9 mouse cellular contexts compared by ENCODE assay signal in the genomic region with DNA sequence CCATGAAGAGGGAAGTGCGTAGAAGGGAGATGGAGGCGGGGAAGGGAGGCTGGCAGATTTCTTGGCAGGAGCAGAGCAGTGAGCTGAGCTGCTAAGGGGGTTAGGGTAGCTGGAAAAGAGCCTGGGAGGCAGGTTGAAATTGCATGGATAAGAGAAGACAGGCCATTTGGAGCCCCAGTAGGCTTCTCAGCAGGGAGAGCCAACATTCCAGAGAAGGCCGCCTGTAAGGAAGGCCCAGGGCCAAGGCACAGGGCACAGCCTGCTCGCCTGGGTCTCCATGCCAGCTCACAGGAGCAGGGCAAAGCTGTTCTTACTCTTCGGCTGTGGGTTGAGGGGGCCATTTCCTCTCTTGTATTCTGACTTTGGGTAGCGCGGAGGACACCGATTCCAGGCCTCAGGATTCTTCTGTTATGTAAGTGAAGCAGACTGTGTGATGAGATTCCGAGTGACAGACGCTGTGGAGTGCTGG.
DNase-seq lines count a peak whose midpoint lies in the region; ATAC-seq lines count a peak whose summit lies in the region.
"Had no signal": no experiment of that assay in that cellular context is flagged by ENCODE, and none has a peak within 500 bp of the region (broad histone marks: within the 10 kb centered on the region; RNA-seq: fewer than 3 reads in every experiment).

No protein-coding gene starts in this region.

- H3K4me2 ChIP-seq in midbrain, embryonic 14.5 days (ENCODE audit: low read length) = no peak overlapping the region

- 0 out of 2 replicates have a peak, but pooled peaks cover 4% of the 10 kb centered on the region for H3K4me1 ChIP-seq in midbrain, embryonic 14.5 days (ENCODE audit: control insufficient read depth, insufficient read depth, low read length)

- WGBS in midbrain, embryonic 14.5 days = 41% methylated on average over 10 of the region's 10 CpGs

- H3K27me3 ChIP-seq in midbrain, embryonic 14.5 days (ENCODE audit: control insufficient read depth, insufficient read depth, low read length) = no peaks in the 10 kb centered on the region

- H3K27ac ChIP-seq in midbrain, embryonic 14.5 days (replicated peaks; ENCODE audit: low read depth, low read length) = 0 out of 2 replicates have a peak overlapping the region, but pooled peaks have one; percentile 37

- H3K9ac ChIP-seq in midbrain, embryonic 14.5 days (replicated peaks; ENCODE audit: low read length) = no peak overlapping the region

- H3K4me3 ChIP-seq in midbrain, embryonic 14.5 days (replicated peaks; ENCODE audit: low read depth, low read length) = no peak overlapping the region
- H3K4me3 ChIP-seq: myocyte had no signal

- no peaks in the 10 kb centered on the region for H3K9me3 ChIP-seq in midbrain, embryonic 14.5 days (ENCODE audit: control insufficient read depth, low read length)

- no peaks in the 10 kb centered on the region for H3K36me3 ChIP-seq in midbrain, embryonic 14.5 days (ENCODE audit: control insufficient read depth, insufficient read depth, low read length)

- peak; percentile 58 for ATAC-seq in midbrain, embryonic 14.5 days (ENCODE audit: low FRiP score, low TSS enrichment)
- ATAC-seq in megakaryocyte, adult 5-6 weeks (ENCODE audit: poor library complexity, severe bottlenecking) = no peak

- DNase-seq in adipocyte (ENCODE audit: low spot score) = peak; percentile 45
- DNase-seq in cerebellum, adult 11 months = peak; percentile 95
- peak; percentile 31 for DNase-seq in gastrocnemius, postnatal 25 days
- peak; percentile 34 for DNase-seq in midbrain, embryonic 14.5 days
- DNase-seq in spleen, postnatal 14 days (ENCODE audit: low spot score in 2 of 2) = no peak
- DNase-seq in embryo, embryonic 9.5 days (ENCODE audit: extremely low spot score) = no peak
- DNase-seq: thymus, adult 18-20 months had no signal

Comparison
In these comparisons a context has a peak if more than half of its experiments do, and no peak if none do; other contexts are left out.
1. DNase-seq: peak in adipocyte (single experiment), cerebellum, adult 11 months (single experiment), gastrocnemius, postnatal 25 days (single experiment) and midbrain, embryonic 14.5 days (single experiment); none in spleen, postnatal 14 days (0 of 2) and embryo, embryonic 9.5 days (single experiment).